12 mouse cellular contexts compared by ENCODE assay signal in genomic region chr19:42409226-42409625, GRCm38 (mm10). TPM values are rescaled to one million over a fixed set of nuclear protein-coding genes. Genes with fewer than 3 reads are reported as not detected.
DNase-seq lines count a peak whose midpoint lies in the region; ATAC-seq and TF ChIP-seq lines count a peak whose summit lies in the region.
"Had no signal": no experiment of that assay in that cellular context is flagged by ENCODE, and none has a peak within 500 bp of the region (broad histone marks: within the 10 kb centered on the region; RNA-seq: fewer than 3 reads in every experiment).

No protein-coding gene starts in this region.

- DNase-seq in heart, postnatal 36 days: no peak
- DNase-seq in hindbrain, embryonic 14.5 days (ENCODE audit: low spot score): peak; percentile 47
- DNase-seq in midbrain, postnatal 0 days (ENCODE audit: low spot score): peak; percentile 37
- no peak for DNase-seq in urinary bladder, postnatal 10 days (ENCODE audit: low spot score)
- DNase-seq in adrenal gland, adult 18-20 months (ENCODE audit: low spot score in 2 of 2): no peak

- no peak overlapping the region for H3K27ac ChIP-seq in heart, embryonic 13.5 days (replicated peaks)
- H3K27ac ChIP-seq in embryonic facial prominence, embryonic 12.5 days: no peak overlapping the region
- peak overlapping the region; percentile 71 for H3K27ac ChIP-seq in hindbrain, embryonic 14.5 days
- H3K27ac ChIP-seq in midbrain, postnatal 0 days (ENCODE audit: low read depth, low read length): peak overlapping the region; percentile 8; the same call in 1 of the 2 replicates
- H3K27ac ChIP-seq: kidney, postnatal 0 days; left cerebral cortex, adult 2 months; lung, embryonic 15.5 days; stomach, embryonic 15.5 days had no signal

- H3K27me3 ChIP-seq in heart, embryonic 13.5 days (replicated peaks): peaks cover 73% of the 10 kb centered on the region
- peaks cover 30% of the 10 kb centered on the region for H3K27me3 ChIP-seq in embryonic facial prominence, embryonic 12.5 days
- no peaks in the 10 kb centered on the region for H3K27me3 ChIP-seq in hindbrain, embryonic 14.5 days (ENCODE audit: control insufficient read depth, insufficient read depth, low read length)
- H3K27me3 ChIP-seq in midbrain, postnatal 0 days (ENCODE audit: insufficient read depth, low read length): no peaks in the 10 kb centered on the region

- H3K4me2 ChIP-seq in heart, embryonic 13.5 days: peak overlapping the region; percentile 40
- H3K4me2 ChIP-seq in embryonic facial prominence, embryonic 12.5 days (replicated peaks): peak overlapping the region; percentile 40
- peak overlapping the region; percentile 47 for H3K4me2 ChIP-seq in hindbrain, embryonic 14.5 days (replicated peaks)
- H3K4me2 ChIP-seq in midbrain, postnatal 0 days (ENCODE audit: low read depth, low read length, poor library complexity, severe bottlenecking): peak overlapping the region; percentile 39
- H3K4me2 ChIP-seq: lung, embryonic 15.5 days; stomach, embryonic 15.5 days had no signal

- no peak for ATAC-seq in heart, embryonic 13.5 days (ENCODE audit: extremely low read depth, insufficient number of reproducible peaks, low FRiP score, low TSS enrichment)
- no peak for ATAC-seq in embryonic facial prominence, embryonic 12.5 days (ENCODE audit: insufficient number of reproducible peaks, insufficient read depth, low FRiP score, low TSS enrichment)
- peak; percentile 61 for ATAC-seq in hindbrain, embryonic 14.5 days (ENCODE audit: low FRiP score)
- peak; percentile 63; the same call in 1 of the 2 replicates for ATAC-seq in midbrain, postnatal 0 days (ENCODE audit: low FRiP score)
- ATAC-seq in erythroid progenitor cell, adult 5-6 weeks (replicated peaks; ENCODE audit: low FRiP score, poor library complexity, severe bottlenecking): no peak

- H3K9me3 ChIP-seq in heart, embryonic 13.5 days: no peaks in the 10 kb centered on the region
- H3K9me3 ChIP-seq in embryonic facial prominence, embryonic 12.5 days: no peaks in the 10 kb centered on the region
- no peaks in the 10 kb centered on the region for H3K9me3 ChIP-seq in hindbrain, embryonic 14.5 days (ENCODE audit: control insufficient read depth, low read length)
- H3K9me3 ChIP-seq in midbrain, postnatal 0 days (ENCODE audit: low read length): no peaks in the 10 kb centered on the region
- H3K9me3 ChIP-seq: lung, embryonic 15.5 days; stomach, embryonic 15.5 days had no signal

- intact Hi-C loops in heart, postnatal 36 days (cut with DNase I): no loop called here

- no peak overlapping the region for H3K9ac ChIP-seq in heart, embryonic 13.5 days
- no peak overlapping the region for H3K9ac ChIP-seq in embryonic facial prominence, embryonic 12.5 days
- peak overlapping the region; percentile 52 for H3K9ac ChIP-seq in hindbrain, embryonic 14.5 days
- peak overlapping the region; percentile 42; the same call in 1 of the 2 replicates for H3K9ac ChIP-seq in midbrain, postnatal 0 days (replicated peaks; ENCODE audit: low read length, poor library complexity, severe bottlenecking)
- H3K9ac ChIP-seq: lung, embryonic 15.5 days; stomach, embryonic 15.5 days had no signal

- no peak overlapping the region for H3K4me3 ChIP-seq in heart, embryonic 13.5 days
- H3K4me3 ChIP-seq in embryonic facial prominence, embryonic 12.5 days: no peak overlapping the region
- peak overlapping the region; percentile 6; the same call in 1 of the 2 replicates for H3K4me3 ChIP-seq in hindbrain, embryonic 14.5 days (replicated peaks; ENCODE audit: low read length)
- H3K4me3 ChIP-seq in midbrain, postnatal 0 days (ENCODE audit: low read depth, low read length): peak overlapping the region; percentile 14; the same call in 1 of the 2 replicates
- H3K4me3 ChIP-seq: left cerebral cortex, adult 2 months; lung, embryonic 15.5 days; stomach, embryonic 15.5 days had no signal

- TF ChIP-seq CTCF in midbrain, postnatal 0 days (IDR thresholded peaks at IDR 0.05): no peak

- H3K36me3 ChIP-seq in heart, embryonic 13.5 days: no peaks in the 10 kb centered on the region
- no peaks in the 10 kb centered on the region for H3K36me3 ChIP-seq in embryonic facial prominence, embryonic 12.5 days
- no peaks in the 10 kb centered on the region for H3K36me3 ChIP-seq in hindbrain, embryonic 14.5 days (replicated peaks; ENCODE audit: control insufficient read depth, insufficient read depth)
- H3K36me3 ChIP-seq in midbrain, postnatal 0 days (ENCODE audit: insufficient read depth, low read length): no peaks in the 10 kb centered on the region
- H3K36me3 ChIP-seq: lung, embryonic 15.5 days; stomach, embryonic 15.5 days had no signal

- WGBS in heart, embryonic 13.5 days: 3% methylated on average over 19 of the region's 19 CpGs
- under 1% methylated on average over 19 of the region's 19 CpGs for WGBS in embryonic facial prominence, embryonic 12.5 days
- WGBS in hindbrain, embryonic 14.5 days: under 1% methylated on average over 19 of the region's 19 CpGs
- WGBS in midbrain, postnatal 0 days: 4% methylated on average over 19 of the region's 19 CpGs

- H3K4me1 ChIP-seq in heart, embryonic 13.5 days: no peaks in the 10 kb centered on the region
- 0 out of 2 replicates have a peak, but pooled peaks cover 6% of the 10 kb centered on the region for H3K4me1 ChIP-seq in embryonic facial prominence, embryonic 12.5 days
- H3K4me1 ChIP-seq in hindbrain, embryonic 14.5 days (replicated peaks; ENCODE audit: control insufficient read depth, insufficient read depth, low read length): peaks cover 21% of the 10 kb centered on the region
- 0 out of 2 replicates have a peak, but pooled peaks cover 8% of the 10 kb centered on the region for H3K4me1 ChIP-seq in midbrain, postnatal 0 days (ENCODE audit: insufficient read depth, low read length)
- H3K4me1 ChIP-seq: lung, embryonic 15.5 days; stomach, embryonic 15.5 days had no signal

RNA-seq across cellular contexts. Expression of gene Crtac1, which starts 22.4 kb away (rescaled TPM):
- 0.36 and 0.75 TPM in 2 replicates for polyA plus RNA-seq in heart, embryonic 13.5 days (2015; fragmentation: Nextera tagmentation; extraction: Ambion mirVana)
- total RNA-seq in heart, postnatal 36 days (2021): not detected
- 5.2 and 6.5 TPM in 2 replicates for polyA plus RNA-seq in embryonic facial prominence, embryonic 12.5 days (2016; fragmentation: Nextera tagmentation; extraction: Ambion mirVana)
- 42.2 and 43.8 TPM in 2 replicates for polyA plus RNA-seq in hindbrain, embryonic 14.5 days (2014; fragmentation: Nextera tagmentation; extraction: Ambion mirVana)
- 21.1 and 22.0 TPM in 2 replicates for total RNA-seq in midbrain, postnatal 0 days (2014; rRNA removed)
- 40.7 and 41.6 TPM in 2 replicates for polyA plus RNA-seq in midbrain, postnatal 0 days (2015; fragmentation: Nextera tagmentation; extraction: Ambion mirVana)
- total RNA-seq in erythroid progenitor cell, adult 5-6 weeks (2015; ENCODE audit: low replicate concordance): not detected in 2 replicates
- not detected in 2 replicates for total RNA-seq in erythroid progenitor cell, adult 5-6 weeks (2017; ENCODE audit: low replicate concordance)
- total RNA-seq in adrenal gland, adult 18-20 months (2021): under 1 TPM; 0.70 TPM

Comparison
In these comparisons a context has a peak if more than half of its experiments do, and no peak if none do; other contexts are left out.
1. ATAC-seq: peak in hindbrain, embryonic 14.5 days (single experiment) and midbrain, postnatal 0 days (single experiment); none in heart, embryonic 13.5 days (single experiment), embryonic facial prominence, embryonic 12.5 days (single experiment) and erythroid progenitor cell, adult 5-6 weeks (single experiment).
2. H3K27ac ChIP-seq: peak in hindbrain, embryonic 14.5 days (single experiment) and midbrain, postnatal 0 days (single experiment); none in heart, embryonic 13.5 days (single experiment) and embryonic facial prominence, embryonic 12.5 days (single experiment).
3. H3K4me3 ChIP-seq: peak in hindbrain, embryonic 14.5 days (single experiment) and midbrain, postnatal 0 days (single experiment); none in heart, embryonic 13.5 days (single experiment) and embryonic facial prominence, embryonic 12.5 days (single experiment).
4. H3K9ac ChIP-seq: peak in hindbrain, embryonic 14.5 days (single experiment) and midbrain, postnatal 0 days (single experiment); none in heart, embryonic 13.5 days (single experiment) and embryonic facial prominence, embryonic 12.5 days (single experiment).
5. DNase-seq: peak in hindbrain, embryonic 14.5 days (single experiment) and midbrain, postnatal 0 days (single experiment); none in heart, postnatal 36 days (0 of 2), urinary bladder, postnatal 10 days (single experiment) and adrenal gland, adult 18-20 months (0 of 2).
6. RNA of gene Crtac1, which starts 22.4 kb away (total RNA-seq): 21.1 to 22.0 TPM in midbrain, postnatal 0 days; 0.70 TPM in adrenal gland, adult 18-20 months, not detected in heart, postnatal 36 days and not detected in erythroid progenitor cell, adult 5-6 weeks; every median in the first group is over 10 times any median in the second.
7. Peak in every context shown above with its lines, with median percentiles within 50 percentile points of each other: H3K4me2 ChIP-seq.